Comparison of ENCODE assay signal across 10 mouse cellular contexts in genomic region chr11:66222133-66222532, GRCm38 (mm10). TPM values are rescaled to one million over a fixed set of nuclear protein-coding genes. Genes with fewer than 3 reads are reported as not detected.
DNase-seq lines count a peak whose midpoint lies in the region; ATAC-seq lines count a peak whose summit lies in the region.
"Had no signal": no experiment of that assay in that cellular context is flagged by ENCODE, and none has a peak within 500 bp of the region (broad histone marks: within the 10 kb centered on the region; RNA-seq: fewer than 3 reads in every experiment).

No protein-coding gene starts in this region.

- no peak overlapping the region for H3K4me3 ChIP-seq in hindbrain, embryonic 15.5 days
- no peak overlapping the region for H3K4me3 ChIP-seq in hindbrain, embryonic 13.5 days
- H3K4me3 ChIP-seq: liver, embryonic 12.5 days had no signal

- no peaks in the 10 kb centered on the region for H3K36me3 ChIP-seq in hindbrain, embryonic 15.5 days
- H3K36me3 ChIP-seq in hindbrain, embryonic 13.5 days = no peaks in the 10 kb centered on the region
- H3K36me3 ChIP-seq: liver, embryonic 12.5 days had no signal

- no peaks in the 10 kb centered on the region for H3K9me3 ChIP-seq in hindbrain, embryonic 15.5 days
- H3K9me3 ChIP-seq in hindbrain, embryonic 13.5 days = no peaks in the 10 kb centered on the region
- H3K9me3 ChIP-seq: liver, embryonic 12.5 days had no signal

- peak; percentile 88 for ATAC-seq in hindbrain, embryonic 15.5 days (ENCODE audit: low FRiP score, low read depth)
- ATAC-seq in hindbrain, embryonic 13.5 days (ENCODE audit: low FRiP score) = no peak
- ATAC-seq: liver, embryonic 12.5 days had no signal

- peak; percentile 8 for DNase-seq in cerebellum, adult 9-11 months
- peak; percentile 78 for DNase-seq in layer of hippocampus, adult 9-10 months (ENCODE audit: low spot score)
- peak; percentile 50 to 65 for DNase-seq in right cerebral cortex, postnatal 10 days (ENCODE audit: low spot score in 2 of 2)
- DNase-seq in gastrocnemius, postnatal 4 days (ENCODE audit: low spot score in 2 of 2) = no peak
- no peak for DNase-seq in kidney, adult 18-20 months
- no peak for DNase-seq in spleen, adult 12 weeks (ENCODE audit: low spot score)
- DNase-seq: kidney, adult 9 months had no signal

- no peak overlapping the region for H3K27ac ChIP-seq in hindbrain, embryonic 15.5 days (replicated peaks)
- no peak overlapping the region for H3K27ac ChIP-seq in hindbrain, embryonic 13.5 days
- H3K27ac ChIP-seq: liver, embryonic 12.5 days had no signal

- H3K27me3 ChIP-seq in hindbrain, embryonic 15.5 days = no peaks in the 10 kb centered on the region
- no peaks in the 10 kb centered on the region for H3K27me3 ChIP-seq in hindbrain, embryonic 13.5 days
- H3K27me3 ChIP-seq: liver, embryonic 12.5 days had no signal

- 78% methylated on average over 1 of the region's 1 CpGs for WGBS in hindbrain, embryonic 15.5 days
- 71% methylated on average over 1 of the region's 1 CpGs for WGBS in hindbrain, embryonic 13.5 days

- no peak overlapping the region for H3K9ac ChIP-seq in hindbrain, embryonic 15.5 days
- H3K9ac ChIP-seq in hindbrain, embryonic 13.5 days = no peak overlapping the region
- H3K9ac ChIP-seq: liver, embryonic 12.5 days had no signal

- no peaks in the 10 kb centered on the region for H3K4me1 ChIP-seq in hindbrain, embryonic 15.5 days (replicated peaks)
- H3K4me1 ChIP-seq in hindbrain, embryonic 13.5 days (replicated peaks) = no peaks in the 10 kb centered on the region
- H3K4me1 ChIP-seq: liver, embryonic 12.5 days had no signal

- H3K4me2 ChIP-seq in hindbrain, embryonic 15.5 days = no peak overlapping the region
- no peak overlapping the region for H3K4me2 ChIP-seq in hindbrain, embryonic 13.5 days
- H3K4me2 ChIP-seq: liver, embryonic 12.5 days had no signal

RNA-seq across cellular contexts. Expression of gene Dnah9, which starts 53.8 kb away (rescaled TPM):
- polyA plus RNA-seq in hindbrain, embryonic 15.5 days (2015; fragmentation: Nextera tagmentation; extraction: Ambion mirVana) = 2.8 and 3.0 TPM in 2 replicates
- polyA plus RNA-seq in hindbrain, embryonic 13.5 days (2015; fragmentation: Nextera tagmentation; extraction: Ambion mirVana) = 2.8 and 2.9 TPM in 2 replicates
- total RNA-seq in gastrocnemius, postnatal 4 days (2021) = under 1 TPM in 1 of 2 experiments, not detected in 1; 0.10 TPM
- polyA plus RNA-seq: liver, embryonic 12.5 days had no signal

Comparison
In these comparisons a context has a peak if more than half of its experiments do, and no peak if none do; other contexts are left out.
1. DNase-seq: peak in cerebellum, adult 9-11 months (single experiment), layer of hippocampus, adult 9-10 months (single experiment) and right cerebral cortex, postnatal 10 days (2 of 2); none in gastrocnemius, postnatal 4 days (0 of 2), kidney, adult 18-20 months (single experiment) and spleen, adult 12 weeks (single experiment).